Mouse (Mus musculus) neural tube, embryonic 14.5 days (tissue): ENCODE measurements around the gene Lpp. TPM values are rescaled to one million over a fixed set of nuclear protein-coding genes. Genes with fewer than 3 reads are reported as not detected.

ENCODE experiments used
- ATAC-seq: fragments of 200-750 bp; cut with Nextera tagmentation; 2 replicates; pipeline ENCODE4 v1.8.0; 2017; ENCODE audit warnings: low read depth, mild to moderate bottlenecking, moderate TSS enrichment, moderate library complexity
- H3K27ac ChIP-seq: fragments of 300-500 bp; sonication (generic); 2 replicates; pipeline ENCODE4 v1.5.1; 2014; ENCODE audit warnings: low read depth, mild to moderate bottlenecking, control low read depth, low read length, moderate library complexity, mixed read lengths
- H3K27me3 ChIP-seq: fragments of 300-500 bp; sonication (generic); 2 replicates; pipeline ENCODE4 v1.6.1; 2014; ENCODE audit warnings: low read length; ENCODE audit not compliant: control insufficient read depth, insufficient read depth
- H3K36me3 ChIP-seq: fragments of 300-500 bp; sonication (generic); 2 replicates; pipeline ENCODE4 v1.6.1; 2014; ENCODE audit warnings: low read length, mixed read lengths; ENCODE audit not compliant: control insufficient read depth, insufficient read depth
- H3K4me1 ChIP-seq: fragments of 300-500 bp; sonication (generic); 2 replicates; pipeline ENCODE4 v1.6.1; 2014; ENCODE audit warnings: low read length; ENCODE audit not compliant: control insufficient read depth, insufficient read depth
- H3K4me2 ChIP-seq: fragments of 300-500 bp; sonication (generic); 2 replicates; pipeline ENCODE4 v1.6.1; 2014; ENCODE audit warnings: mild to moderate bottlenecking, low read depth, low read length, control low read depth
- H3K4me3 ChIP-seq: fragments of 300-500 bp; sonication (generic); 2 replicates; pipeline ENCODE4 v1.5.1; 2014; ENCODE audit warnings: low read depth, low read length, control low read depth, mixed read lengths
- H3K9ac ChIP-seq: fragments of 300-500 bp; sonication (generic); replicated peaks from 2 replicates; pipeline ENCODE4 v1.6.1; 2014; ENCODE audit warnings: low read depth, mild to moderate bottlenecking, control low read depth, low read length, mixed read lengths
- H3K9me3 ChIP-seq: fragments of 300-500 bp; sonication (generic); 2 replicates; pipeline ENCODE4 v1.6.1; 2016; ENCODE audit warnings: low read length; ENCODE audit not compliant: control insufficient read depth
- WGBS: fragments of 180-500 bp; shearing (Covaris S2); extraction: QIAGEN DNeasy Blood & Tissue Kit; methylation state at CpG from one replicate; pipeline ENCODE4 v1.1.7; 2014; 5-methylcytosine and 5-hydroxymethylcytosine counted together
- polyA plus RNA-seq: library from polyadenylated mRNA; unstranded; fragments of >200 nt; fragmentation: Nextera tagmentation; extraction: Ambion mirVana; gene quantifications from 2 replicates; pipeline ENCODE4 v1.2.1, GENCODE M21; 2014

Lpp gene
- polyA plus RNA-seq, 1 experiment from 2014 or later, result 7.0 TPM

GRCm38 (mm10) chr16:24501628-24502294 lies 108.5 kb downstream of the Lpp start:
- no peak overlapping the region for H3K4me3 ChIP-seq
- no peaks in the 10 kb centered on the region for H3K36me3 ChIP-seq
- no peak overlapping the region for H3K9ac ChIP-seq
- H3K9me3 ChIP-seq, result no peaks in the 10 kb centered on the region
- WGBS, result 64% methylated on average over 11 of the region's 11 CpGs
- H3K4me2 ChIP-seq, result no peak overlapping the region
- H3K4me1 ChIP-seq, result peaks cover 15% of the 10 kb centered on the region
- H3K27me3 ChIP-seq, result no peaks in the 10 kb centered on the region
- 0 out of 2 replicates have a peak overlapping the region, but pooled peaks have one; percentile 7 for H3K27ac ChIP-seq
- peak; percentile 48; the same call in 1 of the 2 replicates for ATAC-seq

- ATAC-seq, result peak; percentile 58
- 55% methylated on average over 3 of the region's 3 CpGs for WGBS
Measured at GRCm38 (mm10) chr16:24502295-24502823, 109.1 kb downstream of the Lpp start.

GRCm38 (mm10) chr16:24504838-24505605 lies 111.7 kb downstream of the Lpp start:
- Histone ChIP-seq H3K36me3 (no peaks in the 10 kb centered on the region), H3K27ac (no peak overlapping the region), H3K4me2 (no peak overlapping the region), H3K9ac (no peak overlapping the region), H3K9me3 (no peaks in the 10 kb centered on the region), H3K27me3 (no peaks in the 10 kb centered on the region), H3K4me1 (peaks cover 18% of the 10 kb centered on the region), H3K4me3 (no peak overlapping the region)
- WGBS, result 44% methylated on average over 7 of the region's 7 CpGs
- ATAC-seq, result no peak

More at GRCm38 (mm10) chr16:24502295-24502823, 109.1 kb downstream of the Lpp start:
- no peak overlapping the region for H3K4me3 ChIP-seq
- no peak overlapping the region for H3K27ac ChIP-seq
- no peaks in the 10 kb centered on the region for H3K36me3 ChIP-seq
- no peak overlapping the region for H3K9ac ChIP-seq
- H3K9me3 ChIP-seq, result no peaks in the 10 kb centered on the region
- no peak overlapping the region for H3K4me2 ChIP-seq
- H3K4me1 ChIP-seq, result peaks cover 15% of the 10 kb centered on the region
- H3K27me3 ChIP-seq, result no peaks in the 10 kb centered on the region

- H3K4me3 ChIP-seq, result no peak overlapping the region
- no peak for ATAC-seq
- no peak overlapping the region for H3K9ac ChIP-seq
- WGBS, result 96% methylated on average over 2 of the region's 2 CpGs
- H3K4me2 ChIP-seq, result no peak overlapping the region
- no peaks in the 10 kb centered on the region for H3K36me3 ChIP-seq
- no peaks in the 10 kb centered on the region for H3K9me3 ChIP-seq
- H3K4me1 ChIP-seq, result peaks cover 11% of the 10 kb centered on the region
- no peak overlapping the region for H3K27ac ChIP-seq
- H3K27me3 ChIP-seq, result no peaks in the 10 kb centered on the region
Measured at GRCm38 (mm10) chr16:24506237-24506636, 112.9 kb downstream of the Lpp start.

GRCm38 (mm10) chr16:24506740-24507139 lies 113.4 kb downstream of the Lpp start:
- Histone ChIP-seq H3K27me3 (no peaks in the 10 kb centered on the region), H3K4me3 (no peak overlapping the region), H3K9me3 (no peaks in the 10 kb centered on the region), H3K9ac (no peak overlapping the region), H3K4me1 (peaks cover 6% of the 10 kb centered on the region), H3K36me3 (no peaks in the 10 kb centered on the region), H3K4me2 (no peak overlapping the region), H3K27ac (no peak overlapping the region)
- 69% methylated on average over 4 of the region's 4 CpGs for WGBS
- no peak for ATAC-seq

- Histone ChIP-seq H3K27me3 (no peaks in the 10 kb centered on the region), H3K9me3 (no peaks in the 10 kb centered on the region), H3K9ac (no peak overlapping the region), H3K4me1 (peaks cover 3% of the 10 kb centered on the region; the same call in 1 of the 2 replicates), H3K27ac (no peak overlapping the region), H3K4me2 (no peak overlapping the region), H3K36me3 (no peaks in the 10 kb centered on the region), H3K4me3 (no peak overlapping the region)
- ATAC-seq, result no peak
- 92% methylated on average over 5 of the region's 5 CpGs for WGBS
Measured at GRCm38 (mm10) chr16:24507927-24508540, 114.7 kb downstream of the Lpp start.

GRCm38 (mm10) chr16:24509100-24509812 lies 115.9 kb downstream of the Lpp start:
- no peak overlapping the region for H3K4me3 ChIP-seq
- ATAC-seq, result peak; percentile 70; the same call in 1 of the 2 replicates
- no peak overlapping the region for H3K4me2 ChIP-seq
- no peaks in the 10 kb centered on the region for H3K36me3 ChIP-seq
- peaks cover 3% of the 10 kb centered on the region; the same call in 1 of the 2 replicates for H3K4me1 ChIP-seq
- no peaks in the 10 kb centered on the region for H3K27me3 ChIP-seq
- no peaks in the 10 kb centered on the region for H3K9me3 ChIP-seq
- WGBS, result 65% methylated on average over 5 of the region's 5 CpGs
- H3K9ac ChIP-seq, result no peak overlapping the region
- no peak overlapping the region for H3K27ac ChIP-seq

- Histone ChIP-seq H3K4me3 (no peak overlapping the region), H3K27me3 (no peaks in the 10 kb centered on the region), H3K4me1 (peaks cover 3% of the 10 kb centered on the region; the same call in 1 of the 2 replicates), H3K9ac (no peak overlapping the region), H3K27ac (no peak overlapping the region), H3K4me2 (no peak overlapping the region), H3K36me3 (no peaks in the 10 kb centered on the region), H3K9me3 (no peaks in the 10 kb centered on the region)
- ATAC-seq, result no peak
- 25% methylated on average over 1 of the region's 1 CpGs for WGBS
Measured at GRCm38 (mm10) chr16:24509813-24510166, 116.5 kb downstream of the Lpp start.
